Mouse (Mus musculus) left cerebral cortex, adult 2 months (tissue): ENCODE measurements around the gene Rita1. TPM values are rescaled to one million over a fixed set of nuclear protein-coding genes. Genes with fewer than 3 reads are reported as not detected.

Experiments used
- DNase-seq, 2 experiments: peaks; one replicate each; pipeline ENCODE4 v3.0.0; 2021 to 2022; ENCODE audit warnings: low spot score in 2 of 2, mixed read lengths in 1 of 2; ENCODE audit errors: extremely low spot score in 1 of 2
- H3K27ac ChIP-seq: fragments of 200-600 bp; 2 replicates; pipeline ENCODE4 v1.8.1; 2022
- H3K4me3 ChIP-seq: fragments of 200-600 bp; 2 replicates; pipeline ENCODE4 v1.8.1; 2022
- CTCF ChIP-seq: fragments of 200-600 bp; IDR thresholded peaks from 2 replicates; pipeline ENCODE4 v1.8.1; 2022; ENCODE audit warnings: antibody characterized with exemption, mild to moderate bottlenecking, moderate library complexity
- intact Hi-C: fragments of 180-260 bp; cut with DNase I; formaldehyde crosslinking; loops from one replicate; pipeline ENCODE4 v1.15.1; 2025
- total RNA-seq, 2 experiments: library from RNA; stranded (reverse); gene quantifications; 2 replicates each; pipeline ENCODE4 v1.2.3; 2021

Gene Rita1
- total RNA-seq, 2 experiments from 2014 or later: 29.5 to 29.9 TPM

- no peak for TF ChIP-seq CTCF
- peak overlapping the region; percentile 78 for H3K27ac ChIP-seq
- intact Hi-C loops: loop anchor here (2.0 kb wide), 1 partner anchor 20 kb away; no protein-coding TSS in a partner anchor
- no peak overlapping the region for H3K4me3 ChIP-seq
- no peak for DNase-seq
These were observed 45.6 kb downstream of the Rita1 start for GRCm38 (mm10) chr5:120566681-120567252.

- DNase-seq: no peak
- Histone ChIP-seq H3K4me3 (no peak overlapping the region), H3K27ac (peak overlapping the region; percentile 78)
- intact Hi-C loops: loop anchor here (2.0 kb wide), 1 partner anchor 21 kb away; no protein-coding TSS in a partner anchor
- TF ChIP-seq CTCF: no peak
These were observed 46.3 kb downstream of the Rita1 start for GRCm38 (mm10) chr5:120566101-120566500.

GRCm38 (mm10) chr5:120565171-120565905 lies 47.1 kb downstream of the Rita1 start:
- no peak for TF ChIP-seq CTCF
- Histone ChIP-seq H3K4me3 (no peak overlapping the region), H3K27ac (peak overlapping the region; percentile 61)
- DNase-seq: no peak
- intact Hi-C loops: no loop called here

GRCm38 (mm10) chr5:120563914-120564311 lies 48.5 kb downstream of the Rita1 start:
- DNase-seq: no peak
- TF ChIP-seq CTCF: no peak
- H3K4me3 ChIP-seq: no peak overlapping the region
- no peak overlapping the region for H3K27ac ChIP-seq
- intact Hi-C loops: no loop called here

- Histone ChIP-seq H3K4me3 (no peak overlapping the region), H3K27ac (peak overlapping the region; percentile 72)
- intact Hi-C loops: no loop called here
- no peak for TF ChIP-seq CTCF
- DNase-seq: no peak
These were observed 49.2 kb downstream of the Rita1 start for GRCm38 (mm10) chr5:120562956-120563913.

GRCm38 (mm10) chr5:120560616-120561311 lies 51.6 kb downstream of the Rita1 start:
- intact Hi-C loops: no loop called here
- H3K27ac ChIP-seq: peak overlapping the region; percentile 82
- no peak for TF ChIP-seq CTCF
- DNase-seq: peak; percentile 52 to 62
- peak overlapping the region; percentile 41 for H3K4me3 ChIP-seq

- Histone ChIP-seq H3K27ac (peak overlapping the region; percentile 82), H3K4me3 (peak overlapping the region; percentile 41)
- intact Hi-C loops: no loop called here
- DNase-seq: no peak
- no peak for TF ChIP-seq CTCF
These were observed 52.2 kb downstream of the Rita1 start for GRCm38 (mm10) chr5:120560129-120560615.

GRCm38 (mm10) chr5:120558762-120559161 lies 53.6 kb downstream of the Rita1 start:
- intact Hi-C loops: no loop called here
- no peak for DNase-seq
- TF ChIP-seq CTCF: no peak
- Histone ChIP-seq H3K4me3 (peak overlapping the region; percentile 19), H3K27ac (no peak overlapping the region; the same call in 1 of the 2 replicates)

- intact Hi-C loops: no loop called here
- H3K4me3 ChIP-seq: no peak overlapping the region
- DNase-seq: no peak
- H3K27ac ChIP-seq: peak overlapping the region; percentile 10; the same call in 1 of the 2 replicates
- no peak for TF ChIP-seq CTCF
These were observed 54.3 kb downstream of the Rita1 start for GRCm38 (mm10) chr5:120558041-120558440.

- no peak for TF ChIP-seq CTCF
- Histone ChIP-seq H3K27ac (no peak overlapping the region), H3K4me3 (no peak overlapping the region)
- no peak for DNase-seq
- intact Hi-C loops: no loop called here
These were observed 56.5 kb downstream of the Rita1 start for GRCm38 (mm10) chr5:120555871-120556270.

GRCm38 (mm10) chr5:120550673-120551072 lies 61.7 kb downstream of the Rita1 start:
- no peak for DNase-seq
- intact Hi-C loops: no loop called here
- Histone ChIP-seq H3K4me3 (no peak overlapping the region), H3K27ac (no peak overlapping the region)
- no peak for TF ChIP-seq CTCF
